Mouse (Mus musculus) erythroblast, embryonic 14.5 days (primary cell): ENCODE results near the gene Fbxw5.

Experiments
- GATA1 ChIP-seq: IDR thresholded peaks from 2 replicates; pipeline ENCODE4 v1.6.1; 2012; ENCODE audit warnings: low read length, inconsistent platforms, mixed read lengths
- TAL1 ChIP-seq: IDR thresholded peaks from 3 replicates; pipeline ENCODE4 v1.6.1; 2012; ENCODE audit warnings: low read length, inconsistent platforms, mixed read lengths

- TF ChIP-seq GATA1 (no peak), TAL1 (no peak)
Observed at GRCm38 (mm10) chr2:25534178-25534865, 33.8 kb downstream of the Fbxw5 start.
